Mouse (Mus musculus) bone marrow macrophage, adult 2 months (primary cell): Measurements from ENCODE around the gene Tef. TPM values are rescaled to one million over a fixed set of nuclear protein-coding genes. Genes with fewer than 3 reads are reported as not detected.

ENCODE experiments used
- H3K27ac ChIP-seq: 2 replicates; pipeline ENCODE4 v1.5.1; 2012; ENCODE audit warnings: low read depth, low read length; ENCODE audit not compliant: insufficient read depth
- H3K4me1 ChIP-seq: 2 replicates; pipeline ENCODE4 v1.6.1; 2012; ENCODE audit warnings: low read length; ENCODE audit not compliant: control insufficient read depth, insufficient read depth
- H3K4me3 ChIP-seq: 2 replicates; pipeline ENCODE4 v1.5.1; 2012; ENCODE audit warnings: mild to moderate bottlenecking, low read length, moderate library complexity; ENCODE audit not compliant: insufficient read depth
- CTCF ChIP-seq: IDR thresholded peaks from 2 replicates; pipeline ENCODE4 v1.5.1; 2012; ENCODE audit warnings: low read depth, mild to moderate bottlenecking, low read length, moderate library complexity
- POLR2A ChIP-seq: IDR thresholded peaks from 2 replicates; pipeline ENCODE4 v1.6.1; 2012; ENCODE audit warnings: mild to moderate bottlenecking, low read depth, low read length, borderline replicate concordance
- polyA plus RNA-seq: library from polyadenylated mRNA; stranded (reverse); fragments of >200 nt; gene quantifications from 2 replicates; pipeline ENCODE4 v1.2.4, GENCODE M21; 2012; ENCODE audit not compliant: missing spikeins, insufficient read depth, insufficient read length

Tef gene
- polyA plus RNA-seq, 1 experiment: 69.3 TPM

GRCm38 (mm10) chr15:81769037-81769436 is 33.2 kb upstream of the Tef start:
- Histone ChIP-seq H3K4me1 (no peaks in the 10 kb centered on the region), H3K4me3 (no peak overlapping the region), H3K27ac (no peak overlapping the region)
- TF ChIP-seq POLR2A: no peak
- TF ChIP-seq CTCF: no peak

DNA sequence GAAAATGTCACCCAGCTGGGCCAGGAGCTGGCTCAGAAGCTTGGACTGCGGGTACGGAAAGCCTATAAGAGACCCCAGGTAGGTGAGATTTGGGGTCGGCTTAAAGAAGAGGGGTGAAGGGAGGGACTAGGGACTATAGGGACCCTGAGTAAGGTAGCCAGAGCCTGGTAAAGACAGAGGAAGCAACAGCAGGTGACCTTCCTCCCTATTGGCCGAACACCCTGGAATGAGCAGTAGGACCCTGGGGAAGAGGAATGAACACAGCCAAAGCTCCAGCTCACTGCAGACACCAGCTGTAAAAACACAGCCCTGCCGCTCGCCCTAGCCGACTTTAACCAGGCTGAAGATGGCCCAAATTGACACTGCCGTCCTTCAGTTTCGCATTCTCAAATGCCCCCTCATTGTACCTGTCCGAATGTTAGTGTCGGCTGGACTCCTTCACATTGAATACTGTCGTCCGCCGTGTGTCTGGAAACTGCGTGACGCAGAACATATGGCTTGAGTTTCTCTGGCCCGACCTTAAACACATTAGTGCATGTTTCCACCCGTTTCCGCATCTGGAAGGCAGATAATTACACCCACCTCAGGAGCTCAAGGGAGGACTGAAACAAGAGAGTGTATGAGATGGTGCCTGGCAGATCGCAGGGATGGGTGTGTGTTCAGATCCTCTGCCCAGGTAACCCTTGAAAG is 29.6 kb upstream of the Tef start:
- Histone ChIP-seq H3K27ac (no peak overlapping the region), H3K4me1 (peaks cover 4% of the 10 kb centered on the region), H3K4me3 (no peak overlapping the region)
- TF ChIP-seq POLR2A (no peak), CTCF (no peak)

DNA sequence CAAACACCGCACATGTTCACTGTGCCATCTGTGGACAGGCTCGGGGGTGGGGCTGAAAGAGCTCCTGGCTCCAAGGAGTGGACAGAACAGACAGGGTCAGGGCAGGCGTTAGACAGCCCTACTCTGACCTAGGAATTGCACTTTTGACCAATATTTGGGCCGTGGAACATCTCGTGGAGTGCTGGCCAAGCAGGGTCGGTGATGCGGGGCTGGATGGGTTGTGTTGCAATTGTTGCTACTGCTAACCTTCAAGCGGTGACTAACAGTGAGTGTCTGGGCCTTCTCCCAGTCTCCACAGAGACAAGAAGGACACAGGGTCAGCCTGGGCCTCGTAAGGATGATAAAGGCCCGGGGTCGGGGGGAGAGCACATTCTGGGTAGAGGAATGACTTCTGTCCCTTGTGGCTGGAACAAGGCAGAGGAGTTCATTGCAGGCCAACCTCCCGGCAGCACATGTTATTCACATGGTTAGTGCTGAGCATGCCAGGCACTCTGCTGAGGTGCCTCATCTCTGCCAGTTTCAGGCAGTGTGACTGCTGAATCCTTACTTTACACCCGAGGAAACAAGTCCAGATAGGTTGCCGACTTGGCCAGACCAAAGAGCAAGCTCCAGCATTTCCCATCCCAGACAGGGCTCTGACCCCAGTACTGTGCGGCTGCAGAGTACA is 27.6 kb upstream of the Tef start:
- Histone ChIP-seq H3K4me1 (peaks cover 4% of the 10 kb centered on the region), H3K27ac (no peak overlapping the region), H3K4me3 (no peak overlapping the region)
- TF ChIP-seq POLR2A: no peak
- no peak for TF ChIP-seq CTCF

GRCm38 (mm10) chr15:81776631-81777422 is 25.4 kb upstream of the Tef start:
- Histone ChIP-seq H3K4me3 (no peak overlapping the region), H3K27ac (no peak overlapping the region), H3K4me1 (peaks cover 4% of the 10 kb centered on the region)
- TF ChIP-seq POLR2A (no peak), CTCF (no peak)

- TF ChIP-seq CTCF (no peak), POLR2A (no peak)
- no peak overlapping the region for H3K27ac ChIP-seq
Observed at GRCm38 (mm10) chr15:81781816-81782215, 20.4 kb upstream of the Tef start.

DNA sequence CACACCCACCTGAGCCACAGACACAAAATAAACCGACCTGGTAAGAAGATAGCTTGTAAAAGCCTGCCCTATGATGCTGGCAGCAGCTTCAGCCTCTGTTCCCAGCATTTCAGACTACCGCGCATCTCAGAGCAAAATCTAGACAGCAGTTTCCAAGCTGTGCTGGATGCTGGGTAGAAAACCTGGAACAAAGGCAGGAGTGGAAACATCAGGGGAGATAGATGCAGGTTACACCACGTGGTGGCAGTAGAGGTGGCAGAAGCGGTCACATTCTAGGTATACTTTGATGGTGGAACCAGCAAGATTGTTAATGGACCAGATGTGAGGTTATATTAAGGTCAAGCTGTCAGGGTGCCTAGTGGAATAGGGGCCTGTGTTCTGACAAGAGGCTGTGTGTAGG is 17.5 kb upstream of the Tef start:
- Histone ChIP-seq H3K4me1 (no peaks in the 10 kb centered on the region), H3K4me3 (no peak overlapping the region), H3K27ac (no peak overlapping the region)
- TF ChIP-seq POLR2A (no peak), CTCF (no peak)

More at GRCm38 (mm10) chr15:81781816-81782215, 20.4 kb upstream of the Tef start:
- H3K4me3 ChIP-seq: no peak overlapping the region
- peaks cover 4% of the 10 kb centered on the region for H3K4me1 ChIP-seq

- no peaks in the 10 kb centered on the region for H3K4me1 ChIP-seq
- TF ChIP-seq POLR2A (no peak), CTCF (no peak)
- no peak overlapping the region for H3K27ac ChIP-seq
- no peak overlapping the region for H3K4me3 ChIP-seq
Observed at GRCm38 (mm10) chr15:81785701-81786100, 16.5 kb upstream of the Tef start.

DNA sequence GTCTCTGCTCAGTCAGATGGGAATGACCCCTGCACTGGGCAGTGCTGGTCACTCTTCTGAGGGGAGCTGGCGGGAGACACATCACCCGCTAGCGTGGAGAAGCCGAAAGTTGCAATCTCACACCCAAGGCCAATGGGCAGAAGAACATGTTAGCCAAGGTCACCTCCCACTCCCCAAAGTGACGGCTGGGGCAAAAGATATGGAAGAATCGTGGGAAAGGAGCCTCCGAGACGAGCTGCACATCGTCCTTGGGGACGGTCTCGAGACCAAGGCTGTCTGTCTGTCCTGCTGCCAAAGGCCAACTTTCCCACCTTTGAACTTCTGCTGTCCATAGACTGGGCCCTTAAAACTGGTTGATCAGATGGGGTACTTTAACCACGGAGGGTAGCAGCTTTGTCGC is 14.7 kb upstream of the Tef start:
- no peak for TF ChIP-seq POLR2A
- TF ChIP-seq CTCF: no peak

DNA sequence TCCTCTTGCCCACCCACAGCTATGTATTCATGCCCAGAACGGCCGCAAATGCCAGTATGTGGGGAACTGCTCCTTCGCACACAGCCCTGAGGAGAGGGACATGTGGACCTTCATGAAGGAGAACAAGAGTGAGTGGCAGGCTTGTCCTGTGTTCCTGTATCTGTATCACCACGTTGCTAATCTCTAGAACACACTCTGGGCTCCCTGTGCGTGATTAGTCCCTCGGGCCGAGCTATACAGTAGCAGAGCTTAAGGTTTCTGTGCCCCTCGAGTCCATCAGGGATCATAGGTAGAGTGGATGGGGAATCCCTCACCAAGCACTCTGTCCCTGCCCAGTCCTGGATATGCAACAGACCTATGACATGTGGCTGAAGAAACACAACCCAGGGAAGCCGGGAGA is 9.8 kb upstream of the Tef start:
- no peak overlapping the region for H3K4me3 ChIP-seq
- TF ChIP-seq POLR2A (no peak), CTCF (no peak)
- peaks cover 2% of the 10 kb centered on the region for H3K4me1 ChIP-seq
- H3K27ac ChIP-seq: no peak overlapping the region

More for the DNA sequence above, 14.7 kb upstream of the Tef start:
- Histone ChIP-seq H3K4me1 (no peaks in the 10 kb centered on the region), H3K27ac (no peak overlapping the region), H3K4me3 (no peak overlapping the region)

DNA sequence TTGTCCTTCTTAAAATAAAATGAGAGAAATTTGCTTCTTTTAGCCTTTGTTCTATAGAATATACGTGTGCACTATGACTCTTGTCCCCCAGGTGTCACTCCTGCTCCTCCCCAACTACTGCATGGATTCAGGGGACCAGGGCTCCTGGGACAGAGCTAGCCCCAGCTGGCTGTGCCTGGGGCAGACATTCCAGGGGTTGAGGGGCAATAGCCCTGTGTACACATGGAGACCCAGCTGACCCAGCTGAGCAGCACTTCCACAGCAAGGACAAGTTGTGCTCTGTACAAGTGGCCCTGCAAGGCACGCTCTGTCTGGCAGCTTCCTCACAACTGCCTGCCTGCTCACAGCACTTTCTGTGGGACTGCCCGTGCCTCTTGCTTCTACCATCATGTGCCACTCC is 6.0 kb upstream of the Tef start:
- H3K27ac ChIP-seq: no peak overlapping the region
- no peak overlapping the region for H3K4me3 ChIP-seq
- H3K4me1 ChIP-seq: peaks cover 2% of the 10 kb centered on the region
- no peak; the same call in 1 of the 2 replicates for TF ChIP-seq CTCF
- no peak for TF ChIP-seq POLR2A
